Mouse (Mus musculus) limb, embryonic 12.5 days (tissue): ENCODE measurements at regions not wholly inside any gene's neighbourhood (a gene's known extent, or its start where the extent isn't known, plus 50 kb on each side); places are given as distances from the start of the nearest gene placed in this dataset.
"Not testable (repeated sequence)": the region's sequence is repeated elsewhere in the genome, so short reads cannot be mapped to it uniquely, and the experiment has no call there.

Experiments
- ATAC-seq: fragments of 200-750 bp; cut with Nextera tagmentation; 2 replicates; pipeline ENCODE4 v1.8.0; 2017; ENCODE audit warnings: low read depth, moderate TSS enrichment; ENCODE audit not compliant: insufficient number of reproducible peaks, insufficient read depth, low FRiP score, low TSS enrichment
- H3K27ac ChIP-seq: fragments of 300-500 bp; sonication (generic); 2 replicates; pipeline ENCODE4 v1.5.1; 2016; ENCODE audit warnings: mild to moderate bottlenecking, moderate library complexity
- H3K27me3 ChIP-seq: fragments of 300-500 bp; sonication (generic); 2 replicates; pipeline ENCODE4 v1.6.1; 2016; ENCODE audit warnings: mild to moderate bottlenecking, moderate library complexity
- H3K36me3 ChIP-seq: fragments of 300-500 bp; sonication (generic); 2 replicates; pipeline ENCODE4 v1.6.1; 2016; ENCODE audit warnings: mild to moderate bottlenecking, moderate library complexity
- H3K4me1 ChIP-seq: fragments of 300-500 bp; sonication (generic); replicated peaks from 2 replicates; pipeline ENCODE4 v1.6.1; 2016
- H3K4me2 ChIP-seq: fragments of 300-500 bp; sonication (generic); 2 replicates; pipeline ENCODE4 v1.6.1; 2016; ENCODE audit warnings: mild to moderate bottlenecking, moderate library complexity
- H3K4me3 ChIP-seq: fragments of 300-500 bp; sonication (generic); replicated peaks from 2 replicates; pipeline ENCODE4 v1.5.1; 2016; ENCODE audit warnings: mild to moderate bottlenecking
- H3K9ac ChIP-seq: fragments of 300-500 bp; sonication (generic); replicated peaks from 2 replicates; pipeline ENCODE4 v1.6.1; 2016; ENCODE audit warnings: mild to moderate bottlenecking, moderate library complexity
- H3K9me3 ChIP-seq: fragments of 300-500 bp; sonication (generic); 2 replicates; pipeline ENCODE4 v1.6.1; 2016; ENCODE audit warnings: mild to moderate bottlenecking, moderate library complexity
- WGBS: fragments of 180-500 bp; shearing (Covaris S2); methylation state at CpG from one replicate; pipeline ENCODE4 v1.1.7; 2016; 5-methylcytosine and 5-hydroxymethylcytosine counted together

- Histone ChIP-seq H3K4me3 (peak overlapping the region; percentile 30), H3K4me2 (peak overlapping the region; percentile 59), H3K4me1 (peaks cover 10% of the 10 kb centered on the region; the same call in 1 of the 2 replicates), H3K9ac (0 out of 2 replicates have a peak overlapping the region, but pooled peaks have one; percentile 27), H3K27ac (no peak overlapping the region), H3K36me3 (no peaks in the 10 kb centered on the region), H3K9me3 (peaks cover 8% of the 10 kb centered on the region; the same call in 1 of the 2 replicates), H3K27me3 (no peaks in the 10 kb centered on the region)
- peak; percentile 64; the same call in 1 of the 2 replicates for ATAC-seq
- 8% methylated on average over 11 of the region's 11 CpGs for WGBS
Measured at GRCm38 (mm10) chr3:134330943-134331342, 94.7 kb downstream of the Cxxc4 start.

- no peak overlapping the region for H3K27ac ChIP-seq
- H3K27me3 ChIP-seq, result no peaks in the 10 kb centered on the region
- peaks cover 10% of the 10 kb centered on the region; the same call in 1 of the 2 replicates for H3K4me1 ChIP-seq
- no peak overlapping the region for H3K9ac ChIP-seq
- no peaks in the 10 kb centered on the region for H3K36me3 ChIP-seq
- H3K4me2 ChIP-seq, result peak overlapping the region; percentile 59
- peak overlapping the region; percentile 30 for H3K4me3 ChIP-seq
- peaks cover 8% of the 10 kb centered on the region; the same call in 1 of the 2 replicates for H3K9me3 ChIP-seq
- 32% methylated on average over 16 of the region's 16 CpGs for WGBS
- ATAC-seq, result no peak
Measured at GRCm38 (mm10) chr3:134331499-134332153, 95.3 kb downstream of the Cxxc4 start.

- H3K27ac ChIP-seq, H3K4me3 ChIP-seq, H3K4me1 ChIP-seq, H3K4me2 ChIP-seq, H3K36me3 ChIP-seq, H3K9me3 ChIP-seq, H3K9ac ChIP-seq, H3K27me3 ChIP-seq, ATAC-seq: not testable (repeated sequence)
- 90% methylated on average over 3 of the region's 3 CpGs for WGBS
Measured at GRCm38 (mm10) chr3:134339093-134339695, 102.9 kb downstream of the Cxxc4 start.

GRCm38 (mm10) chr3:134365948-134366347 is 129.7 kb downstream of the Cxxc4 start:
- WGBS, result 81% methylated on average over 4 of the region's 4 CpGs

GRCm38 (mm10) chr3:134366761-134367160 is 130.5 kb downstream of the Cxxc4 start:
- Histone ChIP-seq H3K27me3 (no peaks in the 10 kb centered on the region), H3K4me3 (no peak overlapping the region), H3K27ac (no peak overlapping the region), H3K4me1 (peaks cover 6% of the 10 kb centered on the region), H3K9me3 (no peaks in the 10 kb centered on the region), H3K9ac (no peak overlapping the region), H3K4me2 (no peak overlapping the region), H3K36me3 (no peaks in the 10 kb centered on the region)
- ATAC-seq, result no peak
- 73% methylated on average over 3 of the region's 3 CpGs for WGBS

More at GRCm38 (mm10) chr3:134365948-134366347, 129.7 kb downstream of the Cxxc4 start:
- Histone ChIP-seq H3K27me3 (no peaks in the 10 kb centered on the region), H3K9me3 (no peaks in the 10 kb centered on the region), H3K36me3 (no peaks in the 10 kb centered on the region), H3K27ac (no peak overlapping the region), H3K4me1 (peaks cover 6% of the 10 kb centered on the region), H3K9ac (no peak overlapping the region), H3K4me3 (no peak overlapping the region), H3K4me2 (no peak overlapping the region)
- ATAC-seq, result no peak

- Histone ChIP-seq H3K4me1 (peaks cover 6% of the 10 kb centered on the region), H3K9ac (no peak overlapping the region), H3K27ac (no peak overlapping the region), H3K36me3 (no peaks in the 10 kb centered on the region), H3K4me2 (no peak overlapping the region), H3K4me3 (no peak overlapping the region), H3K9me3 (no peaks in the 10 kb centered on the region), H3K27me3 (no peaks in the 10 kb centered on the region)
- ATAC-seq, result no peak
Measured at GRCm38 (mm10) chr3:134368591-134368990, 132.3 kb downstream of the Cxxc4 start.

GRCm38 (mm10) chr3:134369126-134369525 is 132.8 kb downstream of the Cxxc4 start:
- H3K9ac ChIP-seq, result no peak overlapping the region
- H3K4me1 ChIP-seq, result peaks cover 6% of the 10 kb centered on the region
- H3K36me3 ChIP-seq, result no peaks in the 10 kb centered on the region
- 0 out of 2 replicates have a peak, but pooled peaks have one; percentile 47 for ATAC-seq
- no peak overlapping the region for H3K27ac ChIP-seq
- 38% methylated on average over 4 of the region's 4 CpGs for WGBS
- H3K9me3 ChIP-seq, result no peaks in the 10 kb centered on the region
- no peak overlapping the region for H3K4me2 ChIP-seq
- H3K27me3 ChIP-seq, result no peaks in the 10 kb centered on the region
- no peak overlapping the region for H3K4me3 ChIP-seq

GRCm38 (mm10) chr3:134379549-134379948 is 143.3 kb downstream of the Cxxc4 start:
- Histone ChIP-seq H3K9ac (no peak overlapping the region), H3K4me1 (no peaks in the 10 kb centered on the region), H3K4me3 (no peak overlapping the region), H3K36me3 (no peaks in the 10 kb centered on the region), H3K27ac (no peak overlapping the region), H3K4me2 (no peak overlapping the region), H3K27me3 (no peaks in the 10 kb centered on the region), H3K9me3 (no peaks in the 10 kb centered on the region)
- WGBS, result 78% methylated on average over 2 of the region's 2 CpGs
- no peak for ATAC-seq

GRCm38 (mm10) chr3:134390472-134391336 is 154.4 kb downstream of the Cxxc4 start:
- no peak for ATAC-seq

GRCm38 (mm10) chr3:134400395-134401090 is 164.3 kb downstream of the Cxxc4 start:
- ATAC-seq, result no peak
- no peak overlapping the region for H3K4me2 ChIP-seq
- no peak overlapping the region for H3K27ac ChIP-seq
- no peaks in the 10 kb centered on the region for H3K9me3 ChIP-seq
- no peaks in the 10 kb centered on the region for H3K4me1 ChIP-seq
- no peak overlapping the region for H3K4me3 ChIP-seq
- H3K27me3 ChIP-seq, result no peaks in the 10 kb centered on the region
- no peaks in the 10 kb centered on the region for H3K36me3 ChIP-seq
- WGBS, result 63% methylated on average over 4 of the region's 4 CpGs
- H3K9ac ChIP-seq, result no peak overlapping the region

More at GRCm38 (mm10) chr3:134390472-134391336, 154.4 kb downstream of the Cxxc4 start:
- Histone ChIP-seq H3K36me3 (no peaks in the 10 kb centered on the region), H3K27ac (no peak overlapping the region), H3K4me3 (no peak overlapping the region), H3K9me3 (0 out of 2 replicates have a peak, but pooled peaks cover 3% of the 10 kb centered on the region), H3K4me1 (no peaks in the 10 kb centered on the region), H3K27me3 (no peaks in the 10 kb centered on the region), H3K4me2 (no peak overlapping the region), H3K9ac (no peak overlapping the region)
- 80% methylated on average over 4 of the region's 4 CpGs for WGBS
